Mouse (Mus musculus) thymus, adult 2 months (tissue): ENCODE measurements around the gene Sept9.

ENCODE experiments used
- CTCF ChIP-seq: fragments of 200-500 bp; IDR thresholded peaks from 2 replicates; pipeline ENCODE4 v1.5.1; 2012; ENCODE audit warnings: mild to moderate bottlenecking, control low read depth, low read length, moderate library complexity, borderline replicate concordance; ENCODE audit not compliant: control insufficient read depth, poor library complexity, insufficient read depth; ENCODE audit errors: extremely low read depth
- POLR2A ChIP-seq: fragments of 200-500 bp; IDR thresholded peaks from 2 replicates; pipeline ENCODE4 v1.6.1; 2012; ENCODE audit warnings: mild to moderate bottlenecking, low read length, control low read depth, moderate library complexity; ENCODE audit not compliant: control insufficient read depth, poor library complexity, insufficient read depth; ENCODE audit errors: extremely low read depth

DNA sequence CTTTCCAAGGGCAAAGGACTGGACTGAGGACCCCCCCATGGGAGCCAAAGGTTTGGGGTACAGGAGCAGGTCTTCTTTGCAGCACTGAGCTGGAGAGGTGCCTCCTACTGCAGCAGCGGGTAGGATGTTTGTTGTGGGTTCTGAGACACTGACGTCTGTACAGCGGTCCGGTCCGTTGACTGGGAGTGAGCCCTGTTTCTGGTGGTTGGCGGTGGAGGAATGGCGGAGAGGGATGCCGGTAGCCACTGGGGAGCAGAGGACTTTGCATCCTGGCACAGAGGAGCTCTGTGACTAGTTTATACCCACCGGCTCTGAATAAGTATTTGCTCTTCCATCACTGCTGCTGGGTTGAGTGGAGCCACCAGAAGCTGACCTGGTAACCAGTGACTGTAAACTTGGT, 138.3 kb downstream of the Sept9 start:
- TF ChIP-seq CTCF (no peak), POLR2A (no peak)
